Mouse (Mus musculus) macrophage (primary cell): Measurements from ENCODE around the gene Pld2. TPM values are rescaled to one million over a fixed set of nuclear protein-coding genes. Genes with fewer than 3 reads are reported as not detected.
A peak's percentile ranks its signal among the peaks of the same experiment; 100 is the strongest.

Experiments
- H3K27ac ChIP-seq: fragments of 350-480 bp; formaldehyde crosslinking; 2 replicates; pipeline ENCODE4 v1.9.0; 2021
- H3K36me3 ChIP-seq: fragments of 350-480 bp; formaldehyde crosslinking; 2 replicates; pipeline ENCODE4 v1.9.0; 2021; ENCODE audit errors: inconsistent target
- H3K4me3 ChIP-seq: fragments of 350-480 bp; formaldehyde crosslinking; 2 replicates; pipeline ENCODE4 v1.9.0; 2021; ENCODE audit errors: inconsistent target
- H3K79me2 ChIP-seq: fragments of 350-480 bp; formaldehyde crosslinking; 2 replicates; pipeline ENCODE4 v1.9.0; 2021; ENCODE audit errors: inconsistent target
- WGBS: methylation state at CpG from one replicate; pipeline ENCODE4 v1.1.7; 2026; ENCODE audit warnings: inconsistent platforms; ENCODE audit not compliant: missing documents; 5-methylcytosine and 5-hydroxymethylcytosine counted together
- polyA plus RNA-seq: library from polyadenylated mRNA; stranded (reverse); fragments of 250-400 nt; gene quantifications from 3 replicates; pipeline ENCODE4 v1.2.4, GENCODE M21; 2018; ENCODE audit warnings: inconsistent platforms

Gene Pld2
- polyA plus RNA-seq, 1 experiment from 2014 or later = 25.0 TPM

DNA sequence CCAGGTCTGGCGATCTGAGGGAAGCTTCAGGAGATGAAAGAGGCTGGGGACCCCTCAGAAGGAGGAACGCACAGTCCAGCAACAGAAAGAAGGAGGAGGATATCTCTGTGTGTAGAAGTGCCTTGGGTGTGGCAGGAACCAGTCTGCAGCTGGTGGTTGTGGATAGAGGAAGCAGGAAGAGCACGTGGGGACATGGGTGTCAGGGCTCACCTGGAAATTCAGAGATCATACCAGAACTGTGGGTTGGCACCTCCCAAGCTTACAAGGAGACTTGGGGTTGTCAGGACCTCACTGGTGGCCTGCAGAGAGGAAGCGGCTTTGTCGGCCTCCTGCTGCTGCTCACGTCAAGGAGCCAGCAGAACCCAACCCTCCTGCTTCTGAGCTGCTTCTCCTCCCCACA, 57.4 kb downstream of the Pld2 start:
- Histone ChIP-seq H3K79me2 (peaks cover 28% of the 10 kb centered on the region; the same call in 1 of the 2 replicates), H3K36me3 (peaks cover 15% of the 10 kb centered on the region), H3K27ac (peak overlapping the region; percentile 89), H3K4me3 (no peak overlapping the region)
- 42% methylated on average over 6 of the region's 6 CpGs for WGBS

GRCm38 (mm10) chr11:70598451-70598953, 58.6 kb downstream of the Pld2 start:
- no peak overlapping the region for H3K4me3 ChIP-seq
- peaks cover 20% of the 10 kb centered on the region for H3K36me3 ChIP-seq
- H3K79me2 ChIP-seq = peaks cover 17% of the 10 kb centered on the region; the same call in 1 of the 2 replicates
- 55% methylated on average over 9 of the region's 9 CpGs for WGBS
- H3K27ac ChIP-seq = no peak overlapping the region

DNA sequence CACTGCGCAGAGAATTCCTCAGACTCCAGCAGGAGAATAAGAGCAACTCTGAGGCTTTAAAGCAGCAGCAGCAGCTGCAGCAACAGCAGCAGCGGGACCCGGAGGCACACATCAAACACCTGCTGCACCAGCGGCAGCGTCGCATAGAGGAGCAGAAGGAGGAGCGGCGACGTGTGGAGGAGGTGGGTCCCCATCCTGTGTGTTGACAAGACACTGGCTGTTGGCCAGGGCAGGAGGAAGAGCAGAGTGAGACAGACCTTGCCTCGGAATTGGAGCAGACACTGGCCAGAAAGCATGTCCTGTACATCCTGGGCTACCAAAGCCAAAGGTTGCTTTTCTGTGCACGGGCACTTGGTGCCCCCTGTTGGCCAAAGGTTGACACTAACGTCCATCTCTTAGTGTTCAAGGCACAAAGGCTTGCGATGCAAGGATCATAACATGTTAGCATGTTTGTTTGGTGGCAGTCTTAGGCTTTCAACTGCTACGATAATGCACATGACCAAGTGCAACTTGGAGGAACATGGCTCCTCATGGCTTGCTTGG, 65.2 kb downstream of the Pld2 start:
- no peaks in the 10 kb centered on the region for H3K79me2 ChIP-seq
- no peak overlapping the region for H3K4me3 ChIP-seq
- H3K27ac ChIP-seq = no peak overlapping the region
- H3K36me3 ChIP-seq = peaks cover 70% of the 10 kb centered on the region
- 67% methylated on average over 13 of the region's 14 CpGs for WGBS

GRCm38 (mm10) chr11:70606717-70607116, 66.9 kb downstream of the Pld2 start:
- Histone ChIP-seq H3K27ac (no peak overlapping the region), H3K36me3 (peaks cover 75% of the 10 kb centered on the region), H3K4me3 (no peak overlapping the region), H3K79me2 (no peaks in the 10 kb centered on the region)
- 95% methylated on average over 12 of the region's 12 CpGs for WGBS

DNA sequence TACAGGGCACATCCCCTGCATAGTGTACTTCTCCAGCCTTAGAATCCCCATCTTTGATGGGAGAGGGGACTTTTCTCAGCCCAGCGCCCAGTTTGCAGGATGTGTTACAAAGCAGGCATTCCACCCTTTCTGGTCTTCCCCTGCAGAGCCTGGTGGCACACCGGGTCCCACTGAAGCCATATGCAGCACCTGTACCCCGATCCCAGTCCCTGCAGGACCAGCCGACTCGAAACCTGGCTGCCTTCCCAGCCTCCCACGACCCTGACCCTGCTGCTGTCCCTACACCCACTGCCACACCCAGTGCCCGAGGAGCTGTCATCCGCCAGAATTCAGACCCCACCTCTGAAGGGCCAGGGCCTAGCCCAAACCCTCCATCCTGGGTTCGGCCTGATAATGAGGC, 67.7 kb downstream of the Pld2 start:
- no peak overlapping the region for H3K27ac ChIP-seq
- peaks cover 77% of the 10 kb centered on the region for H3K36me3 ChIP-seq
- no peak overlapping the region for H3K4me3 ChIP-seq
- H3K79me2 ChIP-seq = no peaks in the 10 kb centered on the region
- 92% methylated on average over 9 of the region's 9 CpGs for WGBS

Other genes with a start within 250 kb of the Pld2 start
- not detected in 3 replicates for gene Alox12e, start 217.4 kb upstream of the Pld2 start, polyA plus RNA-seq
- not detected in 3 replicates for gene Alox15, start 188.0 kb upstream of the Pld2 start, polyA plus RNA-seq
- 16.8 to 21.8 TPM (median 20.3 TPM) in 3 replicates for gene Pelp1, start 130.0 kb upstream of the Pld2 start, polyA plus RNA-seq
- 230 to 319 TPM (median 312 TPM) in 3 replicates for gene Arrb2, start 107.4 kb upstream of the Pld2 start, polyA plus RNA-seq
- gene Med11, start 88.1 kb upstream of the Pld2 start, polyA plus RNA-seq = 29.8 to 44.9 TPM (median 39.4 TPM) in 3 replicates
- 2.4 to 5.2 TPM (median 4.4 TPM) in 3 replicates for gene Zmynd15, start 80.6 kb upstream of the Pld2 start, polyA plus RNA-seq
- 84.4 to 133 TPM (median 111 TPM) in 3 replicates for gene Cxcl16, start 80.1 kb upstream of the Pld2 start, polyA plus RNA-seq
- gene Tm4sf5, start 34.8 kb upstream of the Pld2 start, polyA plus RNA-seq = 2.7 to 4.1 TPM in 2 of 3 replicates, not detected in the other
- not detected in 3 replicates for gene Vmo1, start 25.4 kb upstream of the Pld2 start, polyA plus RNA-seq
- not detected in 3 replicates for gene Gltpd2, start 20.9 kb upstream of the Pld2 start, polyA plus RNA-seq
- gene Psmb6, start 14.7 kb upstream of the Pld2 start, polyA plus RNA-seq = 305 to 399 TPM (median 395 TPM) in 3 replicates
- gene Gm40193, start 7.1 kb upstream of the Pld2 start, polyA plus RNA-seq = not detected in 3 replicates
- 23.4 to 63.5 TPM (median 51.1 TPM) in 3 replicates for gene Mink1, start 22.8 kb downstream of the Pld2 start, polyA plus RNA-seq
- not detected in 3 replicates for gene 4930544D05Rik, start 75.8 kb downstream of the Pld2 start, polyA plus RNA-seq
- gene Chrne, start 79.2 kb downstream of the Pld2 start, polyA plus RNA-seq = not detected in 3 replicates
- gene Gp1ba, start 99.1 kb downstream of the Pld2 start, polyA plus RNA-seq = 0.09 to 2.0 TPM (median 0.28 TPM) in 3 replicates
- 11.6 to 41.2 TPM (median 23.9 TPM) in 3 replicates for gene Rnf167, start 107.2 kb downstream of the Pld2 start, polyA plus RNA-seq
- gene Slc25a11, start 107.4 kb downstream of the Pld2 start, polyA plus RNA-seq = 53.0 to 112 TPM (median 103 TPM) in 3 replicates
- 1,563 to 2,873 TPM (median 2,872 TPM) in 3 replicates for gene Pfn1, start 114.6 kb downstream of the Pld2 start, polyA plus RNA-seq
- gene Eno3, start 117.1 kb downstream of the Pld2 start, polyA plus RNA-seq = 3.0 to 5.4 TPM (median 4.8 TPM) in 3 replicates
- gene Spag7, start 129.4 kb downstream of the Pld2 start, polyA plus RNA-seq = 72.0 to 176 TPM (median 83.0 TPM) in 3 replicates
- gene Camta2, start 148.0 kb downstream of the Pld2 start, polyA plus RNA-seq = 35.3 to 53.1 TPM (median 41.4 TPM) in 3 replicates
- gene Inca1, start 160.1 kb downstream of the Pld2 start, polyA plus RNA-seq = 0.32 to 0.85 TPM (median 0.36 TPM) in 3 replicates
- 60.6 to 75.9 TPM (median 62.3 TPM) in 3 replicates for gene Kif1c, start 160.5 kb downstream of the Pld2 start, polyA plus RNA-seq
- 3.6 to 4.3 TPM (median 3.6 TPM) in 3 replicates for gene Zfp3, start 224.1 kb downstream of the Pld2 start, polyA plus RNA-seq